Mouse (Mus musculus) macrophage (primary cell): ENCODE data around the gene Gm9747. TPM values are rescaled to one million over a fixed set of nuclear protein-coding genes. Genes with fewer than 3 reads are reported as not detected.

Experiments used
- H3K27ac ChIP-seq: fragments of 350-480 bp; formaldehyde crosslinking; 2 replicates; pipeline ENCODE4 v1.9.0; 2021
- H3K36me3 ChIP-seq: fragments of 350-480 bp; formaldehyde crosslinking; 2 replicates; pipeline ENCODE4 v1.9.0; 2021; ENCODE audit errors: inconsistent target
- H3K4me3 ChIP-seq: fragments of 350-480 bp; formaldehyde crosslinking; 2 replicates; pipeline ENCODE4 v1.9.0; 2021; ENCODE audit errors: inconsistent target
- H3K79me2 ChIP-seq: fragments of 350-480 bp; formaldehyde crosslinking; 2 replicates; pipeline ENCODE4 v1.9.0; 2021; ENCODE audit errors: inconsistent target
- WGBS: methylation state at CpG from one replicate; pipeline ENCODE4 v1.1.7; 2026; ENCODE audit warnings: inconsistent platforms; ENCODE audit not compliant: missing documents; 5-methylcytosine and 5-hydroxymethylcytosine counted together
- polyA plus RNA-seq: library from polyadenylated mRNA; stranded (reverse); fragments of 250-400 nt; gene quantifications from 3 replicates; pipeline ENCODE4 v1.2.4, GENCODE M21; 2018; ENCODE audit warnings: inconsistent platforms

The Gm9747 gene
- polyA plus RNA-seq, 1 experiment from 2014 or later: not detected

DNA sequence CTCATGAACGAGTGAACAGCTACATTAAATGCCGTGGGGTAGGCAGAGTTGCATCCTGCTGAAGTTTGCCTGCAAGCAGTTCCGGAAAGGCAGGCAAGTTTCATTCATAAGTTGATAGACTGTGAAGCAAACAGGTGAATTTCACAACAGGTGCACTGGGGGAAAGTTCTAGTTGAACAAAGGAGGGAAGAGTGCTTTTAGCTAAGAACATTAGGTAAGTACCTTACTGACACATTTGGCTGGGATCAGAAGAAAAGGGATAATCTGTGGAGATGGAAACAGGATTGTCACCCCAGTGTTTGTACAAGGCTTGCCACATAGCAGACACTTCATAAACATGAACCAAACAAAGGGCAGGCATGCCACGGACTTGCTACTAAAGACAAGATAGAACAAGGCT, 5.3 kb downstream of the Gm9747 start:
- Histone ChIP-seq H3K79me2 (no peaks in the 10 kb centered on the region), H3K4me3 (no peak overlapping the region), H3K36me3 (no peaks in the 10 kb centered on the region), H3K27ac (no peak overlapping the region)
- 84% methylated on average over 4 of the region's 4 CpGs for WGBS

DNA sequence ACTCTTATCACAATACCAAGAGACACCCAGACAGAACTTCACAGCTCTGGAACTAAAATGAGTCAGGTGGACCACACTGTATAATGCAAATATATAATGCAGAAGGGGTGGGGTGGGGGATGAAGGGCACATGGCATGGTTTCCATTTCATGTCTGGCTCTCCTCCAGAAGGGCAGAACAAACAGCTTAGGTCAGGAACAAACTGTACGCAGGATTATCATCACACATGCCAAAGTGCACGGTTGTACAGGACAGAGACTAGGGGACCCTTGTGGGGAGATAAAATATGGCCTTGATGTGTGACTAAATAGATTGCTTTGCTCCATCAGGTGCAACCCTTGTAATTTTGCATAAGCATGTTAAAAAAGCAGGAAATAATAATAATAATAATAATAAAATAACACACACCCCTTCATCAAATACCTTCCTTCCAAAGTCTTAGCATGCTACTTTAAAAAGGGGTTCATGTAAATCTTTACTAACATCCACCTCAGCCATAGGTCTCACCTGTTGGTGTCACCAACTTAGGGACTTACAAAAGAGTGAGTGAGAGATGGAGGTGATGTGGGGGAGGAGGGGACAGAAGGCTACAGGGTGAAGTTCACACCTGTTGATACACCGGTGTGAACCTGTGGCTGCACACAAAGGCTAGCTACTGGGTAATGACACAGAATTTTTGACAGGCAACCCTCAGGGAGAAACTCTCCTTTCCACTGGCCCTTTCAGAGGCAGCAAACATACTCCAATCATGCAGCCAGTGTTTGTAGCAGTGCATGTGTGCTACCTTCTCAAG, 6.7 kb downstream of the Gm9747 start:
- Histone ChIP-seq H3K79me2 (no peaks in the 10 kb centered on the region), H3K36me3 (no peaks in the 10 kb centered on the region), H3K27ac (no peak overlapping the region), H3K4me3 (no peak overlapping the region)
- WGBS: 88% methylated on average over 3 of the region's 3 CpGs

DNA sequence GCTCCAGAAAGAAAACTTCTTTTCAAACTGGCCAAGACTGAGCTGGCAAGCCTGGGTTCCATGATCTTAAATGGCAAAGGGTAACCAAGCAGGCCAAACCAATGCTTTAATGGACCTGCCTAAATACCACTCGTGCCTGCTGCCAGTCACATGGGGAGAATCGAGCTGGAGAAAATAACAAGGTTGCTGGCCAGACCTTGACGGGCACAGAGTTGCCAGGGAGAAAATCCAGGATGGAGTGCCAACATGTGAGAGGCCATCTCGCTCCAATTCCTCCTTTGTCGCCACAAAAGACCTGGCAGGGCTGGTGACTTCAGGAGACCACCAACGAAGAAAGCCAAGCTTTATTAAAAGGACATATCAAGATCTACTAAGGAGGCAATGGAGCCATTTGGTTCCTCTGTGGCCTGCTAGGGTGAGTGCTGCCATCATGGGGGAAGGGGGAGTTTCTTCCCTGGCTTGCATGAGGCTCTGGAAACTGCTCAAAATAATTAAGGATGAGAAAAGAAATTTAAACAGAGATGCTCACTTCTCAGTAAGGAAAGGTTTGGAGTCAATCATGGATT, 10.4 kb downstream of the Gm9747 start:
- no peaks in the 10 kb centered on the region for H3K79me2 ChIP-seq
- H3K36me3 ChIP-seq: no peaks in the 10 kb centered on the region
- WGBS: 79% methylated on average over 6 of the region's 6 CpGs
- H3K27ac ChIP-seq: no peak overlapping the region
- H3K4me3 ChIP-seq: no peak overlapping the region

DNA sequence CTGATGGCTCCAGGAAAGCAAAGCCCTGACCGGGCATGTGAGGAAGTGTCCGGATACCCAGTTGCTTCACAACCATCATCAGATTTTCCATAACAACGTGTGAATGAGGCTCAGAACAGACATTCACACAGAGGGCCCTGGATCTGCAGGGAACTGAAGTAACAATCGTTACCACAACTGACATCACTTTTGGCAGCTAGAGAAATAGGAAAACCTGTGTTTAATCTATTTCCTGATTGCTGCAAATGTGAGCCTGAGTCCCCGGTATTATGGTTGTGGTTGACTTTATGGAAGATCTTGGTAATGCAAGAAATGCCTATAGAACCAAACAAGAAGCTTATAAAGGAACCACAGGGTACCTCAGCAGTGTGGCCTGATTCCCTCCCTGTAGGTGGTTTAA, 12.1 kb downstream of the Gm9747 start:
- no peak overlapping the region for H3K27ac ChIP-seq
- H3K4me3 ChIP-seq: no peak overlapping the region
- no peaks in the 10 kb centered on the region for H3K79me2 ChIP-seq
- 36% methylated on average over 5 of the region's 5 CpGs for WGBS
- no peaks in the 10 kb centered on the region for H3K36me3 ChIP-seq

DNA sequence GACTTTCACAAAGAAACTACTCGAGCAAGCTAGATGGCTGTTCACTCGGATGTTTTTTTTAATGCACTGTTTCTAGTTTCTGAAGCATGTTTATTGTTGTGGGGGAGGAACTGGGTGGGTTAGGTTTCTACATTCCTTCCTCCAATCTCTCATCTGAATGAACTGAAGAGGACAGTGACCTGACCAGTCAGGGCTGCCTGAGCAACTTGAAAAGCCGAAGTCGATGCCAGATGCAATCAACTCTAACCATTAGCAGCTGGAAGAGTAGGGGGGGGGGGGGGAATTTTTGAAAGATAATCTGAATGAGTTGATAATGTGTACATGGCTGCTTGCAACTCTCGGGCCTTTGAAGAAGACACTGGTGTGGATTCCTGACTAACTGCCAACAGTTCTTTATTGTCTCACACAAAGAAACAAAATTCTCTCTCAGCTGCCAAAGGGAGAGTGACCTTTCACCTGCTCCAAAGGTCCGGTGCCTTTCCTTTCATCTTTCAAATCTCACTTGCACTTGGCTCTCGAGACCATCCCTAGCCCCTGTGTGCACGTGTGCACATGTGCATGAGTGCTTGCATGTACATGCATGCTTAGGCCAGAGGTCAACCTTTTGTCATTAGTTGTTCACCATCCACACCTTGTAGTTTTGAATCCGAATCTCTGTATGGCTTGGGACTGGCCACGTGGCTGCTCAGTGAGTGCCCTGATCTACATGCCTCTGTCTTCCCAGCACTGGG, 14.5 kb downstream of the Gm9747 start:
- Histone ChIP-seq H3K4me3 (no peak overlapping the region), H3K36me3 (no peaks in the 10 kb centered on the region), H3K79me2 (no peaks in the 10 kb centered on the region), H3K27ac (no peak overlapping the region)
- 86% methylated on average over 10 of the region's 10 CpGs for WGBS

DNA sequence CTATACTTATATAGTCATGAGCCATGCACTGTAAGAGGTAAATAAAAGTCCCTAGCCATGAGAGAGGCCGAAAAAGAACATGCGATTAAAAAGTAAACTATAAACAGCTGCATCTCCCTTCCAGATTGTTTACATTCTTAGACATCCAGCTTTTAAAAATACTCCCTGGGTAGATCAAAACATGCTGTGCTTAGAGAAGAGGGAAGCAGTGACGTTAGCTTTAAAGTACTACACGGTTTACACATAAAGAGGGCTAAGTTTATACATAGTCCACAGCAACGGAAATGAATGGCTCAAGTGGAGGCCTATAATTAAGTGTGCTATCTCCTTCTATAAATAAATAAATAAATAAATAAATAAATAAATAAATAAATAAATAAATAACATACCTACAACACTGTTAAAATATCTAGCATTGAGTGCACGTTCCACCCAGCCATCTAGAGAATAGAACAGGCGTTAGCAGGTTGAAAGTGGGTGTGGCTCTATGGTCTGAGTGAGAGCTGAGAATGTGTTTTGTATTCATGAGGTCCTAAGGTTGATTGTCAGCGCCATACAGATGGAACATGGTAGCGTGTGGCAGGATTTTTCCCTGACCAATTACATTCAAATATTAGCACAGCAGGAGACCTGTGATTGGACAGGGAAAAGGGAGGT, 21.0 kb downstream of the Gm9747 start:
- 88% methylated on average over 9 of the region's 9 CpGs for WGBS
- Histone ChIP-seq H3K27ac (no peak overlapping the region), H3K36me3 (no peaks in the 10 kb centered on the region), H3K79me2 (no peaks in the 10 kb centered on the region), H3K4me3 (no peak overlapping the region)

DNA sequence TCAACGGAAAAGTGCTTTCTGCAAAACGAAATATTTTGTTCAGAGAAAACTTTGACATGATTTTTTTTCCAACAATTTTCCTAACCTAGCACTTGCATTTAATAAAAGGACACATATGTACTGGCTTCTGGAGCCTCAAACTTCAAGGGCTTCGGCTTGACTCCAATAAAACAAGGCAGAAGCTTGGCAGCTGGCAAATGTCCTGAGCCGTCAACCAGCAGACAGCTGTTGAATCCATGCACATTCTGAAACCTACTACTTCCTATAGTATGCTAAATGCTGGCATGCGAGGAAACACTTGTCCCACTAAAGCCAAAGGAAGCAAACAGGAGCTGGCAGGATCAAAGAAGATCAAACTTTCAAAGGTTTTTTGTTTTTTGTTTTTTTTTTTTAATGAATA, 24.5 kb downstream of the Gm9747 start:
- Histone ChIP-seq H3K27ac (no peak overlapping the region), H3K4me3 (no peak overlapping the region), H3K79me2 (no peaks in the 10 kb centered on the region), H3K36me3 (no peaks in the 10 kb centered on the region)
- 60% methylated on average over 5 of the region's 5 CpGs for WGBS

DNA sequence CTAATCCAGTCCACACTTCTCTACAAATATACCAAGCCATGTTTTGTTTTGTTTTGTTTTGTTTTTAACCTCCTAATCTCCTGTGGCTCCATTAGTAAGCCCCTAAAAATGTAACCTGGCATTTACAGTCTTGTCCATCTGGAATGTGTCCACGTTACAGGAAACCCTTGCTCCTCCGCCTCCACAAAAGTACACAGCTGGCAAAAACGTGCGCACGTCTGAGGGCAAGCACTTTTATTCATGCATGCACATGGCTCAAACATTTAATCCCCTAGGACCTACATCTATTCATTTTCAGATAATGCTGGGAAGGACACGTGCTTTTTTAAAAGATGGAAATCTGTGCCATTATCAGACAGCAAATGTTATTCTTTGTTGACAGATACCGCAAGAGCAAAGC, 25.4 kb downstream of the Gm9747 start:
- Histone ChIP-seq H3K36me3 (no peaks in the 10 kb centered on the region), H3K4me3 (no peak overlapping the region), H3K27ac (no peak overlapping the region), H3K79me2 (no peaks in the 10 kb centered on the region)
- WGBS: 75% methylated on average over 7 of the region's 7 CpGs

DNA sequence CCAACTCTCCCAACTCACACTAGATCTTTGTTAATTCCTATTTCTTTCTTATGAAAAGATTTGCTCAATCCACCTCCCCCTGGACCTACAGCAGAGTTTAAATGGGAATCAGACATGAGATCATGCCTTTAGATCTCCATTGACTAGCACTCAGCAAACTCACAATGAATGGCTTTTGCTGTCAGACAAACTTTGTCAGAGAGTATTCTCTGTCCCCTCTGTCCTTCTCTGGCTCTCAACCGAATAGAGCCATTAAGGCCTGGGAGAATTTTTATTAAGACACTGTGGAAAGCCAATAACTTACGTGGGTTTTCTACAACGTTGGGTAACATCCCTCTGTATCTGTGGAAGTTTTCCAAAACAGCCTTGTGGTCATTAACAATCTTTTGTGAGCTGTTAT, 27.1 kb downstream of the Gm9747 start:
- H3K79me2 ChIP-seq: no peaks in the 10 kb centered on the region
- H3K36me3 ChIP-seq: no peaks in the 10 kb centered on the region
- no peak overlapping the region for H3K4me3 ChIP-seq
- H3K27ac ChIP-seq: no peak overlapping the region
- WGBS: 74% methylated on average over 3 of the region's 3 CpGs

DNA sequence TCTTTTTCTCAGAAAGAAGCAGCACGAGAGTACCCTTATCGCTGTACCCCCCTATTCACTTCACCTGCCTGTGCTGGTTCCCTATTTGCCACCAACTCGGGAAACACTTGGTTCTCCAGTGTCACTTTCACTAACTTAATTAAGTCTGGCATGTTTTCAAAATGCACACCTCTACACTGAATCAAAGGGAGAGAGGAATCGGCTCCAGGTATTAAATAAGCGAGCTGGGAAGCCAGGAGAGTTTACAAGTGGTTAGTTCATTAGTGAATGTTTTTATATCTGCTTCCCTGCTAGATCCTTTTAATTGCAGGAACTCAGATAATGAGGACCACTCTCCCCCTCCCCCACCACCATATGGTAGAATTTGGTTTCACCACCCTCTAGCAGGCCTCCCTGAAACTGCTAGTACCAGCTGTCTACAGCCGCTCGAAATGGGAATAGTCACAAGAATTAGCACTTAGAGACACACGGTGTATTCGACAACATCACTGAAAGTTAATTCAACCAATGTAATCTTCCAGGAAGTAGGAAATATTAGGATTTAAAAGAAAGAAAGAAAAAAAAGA, 28.2 kb downstream of the Gm9747 start:
- Histone ChIP-seq H3K79me2 (no peaks in the 10 kb centered on the region), H3K4me3 (no peak overlapping the region), H3K27ac (no peak overlapping the region), H3K36me3 (no peaks in the 10 kb centered on the region)
- 65% methylated on average over 9 of the region's 9 CpGs for WGBS

DNA sequence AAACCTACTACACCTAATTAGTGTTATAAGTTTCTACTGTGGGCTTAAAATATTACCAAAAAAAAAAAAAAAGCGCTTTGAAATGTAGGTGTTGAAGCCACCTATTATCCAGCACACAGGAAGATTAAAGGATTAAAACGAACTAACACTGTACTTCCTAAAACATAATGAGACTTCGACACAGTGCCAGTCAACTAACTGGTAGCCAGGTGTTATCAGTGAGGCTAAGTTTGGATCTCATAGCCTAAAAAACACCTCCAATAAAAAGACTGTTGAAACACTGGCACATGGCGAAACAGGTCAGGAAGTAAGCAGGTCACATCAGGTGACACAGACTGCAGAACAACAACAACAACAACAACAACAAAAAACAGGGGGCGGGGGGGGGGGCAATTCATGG, 28.7 kb downstream of the Gm9747 start:
- no peaks in the 10 kb centered on the region for H3K36me3 ChIP-seq
- no peak overlapping the region for H3K27ac ChIP-seq
- H3K79me2 ChIP-seq: no peaks in the 10 kb centered on the region
- WGBS: 84% methylated on average over 5 of the region's 5 CpGs
- no peak overlapping the region for H3K4me3 ChIP-seq

DNA sequence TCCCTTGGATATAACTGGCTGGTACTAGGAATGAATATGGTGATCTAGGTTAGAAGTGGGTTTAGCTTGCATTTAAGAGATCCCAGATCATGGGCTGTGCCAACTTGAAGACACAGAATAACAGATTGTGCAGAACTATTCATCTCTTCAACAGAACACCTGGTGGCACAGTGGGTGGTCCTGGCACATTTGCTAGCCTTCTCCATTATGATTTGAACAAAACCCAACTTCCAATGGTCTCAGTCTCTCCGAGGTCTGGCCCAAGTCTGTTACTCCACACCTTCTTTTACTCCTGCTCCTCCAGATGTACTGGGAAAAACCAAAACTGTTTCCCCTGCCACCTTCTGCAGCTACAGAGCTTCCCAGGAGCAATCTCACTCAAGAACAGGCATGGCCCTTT, 29.4 kb downstream of the Gm9747 start:
- Histone ChIP-seq H3K79me2 (no peaks in the 10 kb centered on the region), H3K36me3 (no peaks in the 10 kb centered on the region), H3K27ac (no peak overlapping the region), H3K4me3 (no peak overlapping the region)
- 90% methylated on average over 1 of the region's 1 CpGs for WGBS

DNA sequence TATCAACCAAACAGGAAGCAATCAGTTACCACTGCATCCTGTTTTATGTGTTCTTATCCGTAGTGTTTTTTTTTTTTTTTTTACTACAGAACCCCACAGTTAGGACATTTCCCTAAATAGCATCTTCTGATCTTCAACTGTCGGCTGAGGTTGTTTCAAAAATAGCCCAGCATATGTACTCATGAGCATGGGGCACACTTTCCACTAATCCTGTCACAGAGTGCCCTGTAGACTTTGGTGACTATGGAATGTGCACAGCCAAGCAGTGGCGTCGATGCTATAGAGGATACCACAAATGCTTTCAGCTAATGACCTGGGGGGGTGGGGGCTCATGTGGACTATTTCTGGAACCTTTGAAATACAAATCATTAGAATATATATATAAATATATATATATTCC, 34.6 kb downstream of the Gm9747 start:
- Histone ChIP-seq H3K36me3 (no peaks in the 10 kb centered on the region), H3K4me3 (no peak overlapping the region), H3K79me2 (no peaks in the 10 kb centered on the region), H3K27ac (no peak overlapping the region)
- 8% methylated on average over 4 of the region's 4 CpGs for WGBS

DNA sequence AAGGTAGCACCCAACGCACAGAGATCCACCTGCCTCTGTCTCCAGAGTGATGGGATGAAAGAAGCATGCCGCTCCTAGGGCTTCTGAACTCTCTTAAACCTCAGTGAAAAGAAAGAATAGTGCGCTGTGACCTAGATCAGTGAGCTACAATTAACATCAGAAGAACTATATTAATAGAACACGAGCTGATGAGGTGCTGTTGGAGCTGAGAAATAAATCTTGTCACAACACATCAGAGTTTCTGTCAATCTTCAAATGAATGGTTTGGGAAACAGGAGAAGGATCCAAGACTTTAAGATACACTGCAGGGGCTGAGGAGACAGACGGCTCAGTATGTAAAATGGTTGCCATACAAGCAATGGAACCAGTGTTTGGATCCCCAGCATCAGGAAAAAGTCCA, 39.3 kb downstream of the Gm9747 start:
- WGBS: 92% methylated on average over 5 of the region's 5 CpGs
- H3K27ac ChIP-seq: no peak overlapping the region
- H3K79me2 ChIP-seq: no peaks in the 10 kb centered on the region
- H3K36me3 ChIP-seq: no peaks in the 10 kb centered on the region
- no peak overlapping the region for H3K4me3 ChIP-seq
